Mouse (Mus musculus) lung, adult 18-20 months (tissue): Measurements from ENCODE around the gene Thbd.
A peak's percentile ranks its signal among the peaks of the same experiment; 100 is the strongest.

Experiments used
- DNase-seq, 2 experiments: peaks; one replicate each; pipeline ENCODE4 v3.0.0; 2022; ENCODE audit warnings: mixed read lengths in 2 of 2

Thbd gene

GRCm38 (mm10) chr2:148407870-148408760 is at the start of gene Thbd:
Thbd (minus strand) TSS chr2:148408188.
- peak; percentile 91 to 92 for DNase-seq

GRCm38 (mm10) chr2:148455341-148455740 is 47.4 kb upstream of the Thbd start:
- no peak for DNase-seq

DNA sequence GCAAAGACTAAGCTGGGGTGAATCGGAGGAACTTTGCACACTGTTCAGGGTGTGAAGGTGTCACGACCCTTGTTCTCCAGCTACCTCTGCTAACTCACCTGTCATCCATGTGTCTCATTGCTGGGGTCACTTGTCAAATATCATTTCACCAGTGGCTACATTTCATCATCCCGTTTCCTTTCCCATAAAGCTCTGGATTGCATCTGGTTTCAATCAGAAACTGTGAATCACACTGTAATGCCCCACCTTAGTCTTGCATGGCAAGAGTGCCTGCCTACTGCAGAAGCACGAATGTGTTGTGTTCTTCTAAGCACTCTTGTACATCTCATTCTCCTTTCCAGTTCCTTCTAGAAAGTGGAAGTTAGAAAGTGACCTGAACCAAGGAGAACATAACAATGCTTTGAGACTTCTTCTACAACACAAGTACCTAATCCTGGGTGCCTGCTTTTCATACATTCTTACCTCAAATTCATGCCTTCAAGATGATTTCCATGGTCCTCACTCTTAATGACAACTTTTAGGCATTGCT is 46.1 kb upstream of the Thbd start:
- no peak for DNase-seq

- peak; percentile 46 to 62 for DNase-seq
Measured at GRCm38 (mm10) chr2:148453061-148453460, 45.1 kb upstream of the Thbd start.

DNA sequence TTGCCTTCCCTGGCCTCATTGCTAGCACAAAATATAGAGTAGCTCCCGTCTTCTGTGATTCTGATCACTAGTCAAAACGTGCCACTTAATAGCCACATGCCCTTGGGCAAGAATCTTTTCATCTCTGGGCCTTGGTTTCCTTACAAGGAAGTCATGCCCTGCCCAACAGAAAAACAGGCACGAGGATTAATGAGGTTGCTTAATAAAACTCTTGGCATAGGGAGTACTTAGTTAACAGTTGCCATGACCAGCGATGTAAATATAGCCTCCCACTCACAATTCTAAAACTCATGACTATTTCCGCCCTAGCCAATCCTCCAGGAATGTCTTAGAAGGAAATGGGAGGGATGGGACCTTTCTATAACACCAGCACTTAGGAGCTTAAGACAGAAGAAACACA is 43.5 kb upstream of the Thbd start:
- DNase-seq = peak; percentile 23 to 54

- DNase-seq = no peak
Measured at GRCm38 (mm10) chr2:148450616-148451015, 42.6 kb upstream of the Thbd start.

GRCm38 (mm10) chr2:148449659-148450058 is 41.7 kb upstream of the Thbd start:
- no peak for DNase-seq

- DNase-seq = no peak
Measured at GRCm38 (mm10) chr2:148446446-148446845, 38.5 kb upstream of the Thbd start.

- no peak for DNase-seq
Measured at GRCm38 (mm10) chr2:148445616-148446015, 37.6 kb upstream of the Thbd start.

GRCm38 (mm10) chr2:148444472-148444871 is 36.5 kb upstream of the Thbd start:
- DNase-seq = peak in 1 of 2 experiments; percentile 21

- peak; percentile 75 to 77 for DNase-seq
Measured at GRCm38 (mm10) chr2:148443249-148443958, 35.4 kb upstream of the Thbd start, which contains the start of gene Cd93. Cd93 (minus strand) TSS chr2:148443563.

GRCm38 (mm10) chr2:148442710-148443109 is 34.7 kb upstream of the Thbd start:
- no peak for DNase-seq

GRCm38 (mm10) chr2:148442172-148442571 is 34.2 kb upstream of the Thbd start:
- peak in 1 of 2 experiments; percentile 28 for DNase-seq

- DNase-seq = no peak
Measured at GRCm38 (mm10) chr2:148441421-148441820, 33.4 kb upstream of the Thbd start.

- no peak for DNase-seq
Measured at GRCm38 (mm10) chr2:148439691-148440276, 31.8 kb upstream of the Thbd start.

- no peak for DNase-seq
Measured at GRCm38 (mm10) chr2:148436285-148436684, 28.3 kb upstream of the Thbd start.

GRCm38 (mm10) chr2:148432346-148432745 is 24.4 kb upstream of the Thbd start:
- DNase-seq = no peak

DNA sequence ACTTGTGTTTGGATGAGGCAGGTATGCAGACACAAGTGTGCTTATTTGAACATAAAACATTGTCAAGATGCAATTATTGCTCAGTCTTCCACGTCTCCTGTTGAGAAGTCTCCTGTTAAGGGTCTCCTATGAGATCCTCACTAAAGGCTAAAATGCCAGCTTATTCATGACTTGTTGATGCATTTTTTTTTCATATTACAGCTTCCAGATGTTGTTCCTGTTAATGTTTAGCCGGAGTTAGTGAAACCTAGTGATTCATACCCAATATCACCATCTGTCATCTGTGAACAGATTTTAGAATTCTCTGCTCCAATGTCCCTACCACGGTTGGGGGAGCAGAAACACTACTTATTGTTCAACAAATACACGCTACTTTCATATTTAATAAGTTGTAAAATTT is 23.0 kb upstream of the Thbd start:
- no peak for DNase-seq

DNA sequence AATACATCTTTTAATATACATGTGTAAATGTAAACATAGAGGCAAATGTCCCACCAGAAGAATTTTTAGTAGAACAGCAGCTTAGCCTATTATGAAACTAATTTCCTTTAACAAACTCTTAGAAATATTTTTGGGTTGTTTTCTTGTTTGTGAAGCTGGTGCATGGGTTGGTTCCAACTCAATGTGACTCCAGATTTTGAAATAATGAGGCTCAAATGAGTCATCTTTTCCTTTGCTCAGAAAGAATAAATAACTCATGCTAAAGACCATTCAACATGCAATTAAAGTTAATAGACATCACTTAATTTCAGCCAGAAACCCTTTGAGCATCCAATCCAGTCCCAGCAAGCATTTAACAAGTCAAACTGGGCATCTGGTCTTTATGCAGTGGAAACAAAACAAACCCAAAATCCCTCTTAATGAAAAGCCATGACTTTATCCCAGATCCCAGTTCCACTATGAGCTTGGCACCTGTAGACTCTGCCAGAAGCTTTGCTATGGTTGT is 21.1 kb upstream of the Thbd start:
- DNase-seq = no peak

DNA sequence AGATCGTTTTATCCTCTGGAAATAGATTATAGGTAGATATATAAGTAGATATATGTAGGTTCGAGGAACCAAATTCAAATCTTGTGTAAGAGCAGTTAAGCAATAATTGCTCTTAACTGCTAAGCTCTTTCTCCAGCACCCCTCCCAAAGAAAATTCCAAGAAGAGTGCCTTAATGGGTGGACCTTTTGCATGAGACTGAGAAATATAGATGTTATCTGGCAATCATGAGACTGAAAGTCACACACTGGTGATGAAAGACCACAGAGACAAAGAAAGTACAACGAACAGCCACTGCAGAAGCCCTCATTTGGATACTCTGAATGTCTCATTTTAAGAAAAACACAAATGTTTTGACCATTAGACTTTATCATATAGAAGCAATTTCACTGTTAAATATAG is 20.5 kb upstream of the Thbd start:
- DNase-seq = no peak

DNA sequence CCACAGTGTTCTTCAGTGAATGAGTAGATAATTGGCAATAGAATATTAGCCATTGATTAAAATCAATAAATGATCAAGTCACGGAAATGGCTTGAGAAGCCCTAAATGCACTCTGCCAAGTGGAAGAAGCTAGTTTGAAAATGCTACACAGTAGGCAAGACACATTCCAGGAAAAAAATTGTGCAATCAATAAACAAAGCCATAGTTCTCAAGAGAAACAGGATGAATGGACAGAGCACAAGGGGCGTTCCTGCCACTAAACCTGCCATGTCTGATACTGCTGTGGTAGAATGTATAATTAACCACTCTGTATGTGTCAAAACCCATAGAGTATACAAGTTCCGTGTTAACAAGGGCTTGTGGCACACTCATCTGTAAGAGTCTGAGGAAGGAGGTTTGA is 19.6 kb upstream of the Thbd start:
- no peak for DNase-seq

- no peak for DNase-seq
Measured at GRCm38 (mm10) chr2:148425709-148426382, 17.9 kb upstream of the Thbd start.
